Mouse (Mus musculus): Measurements from ENCODE around the gene Emid1. TPM values are rescaled to one million over a fixed set of nuclear protein-coding genes. Genes with fewer than 3 reads are reported as not detected.
A peak's percentile ranks its signal among the peaks of the same experiment; 100 is the strongest.
"Not testable (repeated sequence)": the region's sequence is repeated elsewhere in the genome, so short reads cannot be mapped to it uniquely, and the experiment has no call there.

Gene Emid1
- polyA plus RNA-seq, 1 experiment from 2014 or later = 16.4 TPM

GRCm38 (mm10) chr11:5091706-5092105, 60.4 kb downstream of the Emid1 start:
- Histone ChIP-seq H3K4me3 (replicated peaks) (no peak overlapping the region), H3K36me3 (peaks cover 66% of the 10 kb centered on the region), H3K9me3 (no peaks in the 10 kb centered on the region), H3K27me3 (no peaks in the 10 kb centered on the region), H3K27ac (no peak overlapping the region), H3K9ac (replicated peaks) (no peak overlapping the region), H3K4me1 (replicated peaks) (peaks cover 14% of the 10 kb centered on the region), H3K4me2 (no peak overlapping the region)
- ATAC-seq (ENCODE audit: insufficient number of reproducible peaks, insufficient read depth, low FRiP score, low TSS enrichment, low read depth) = no peak
- WGBS = 56% methylated on average over 2 of the region's 2 CpGs

- H3K36me3 ChIP-seq = peaks cover 92% of the 10 kb centered on the region
- no peak overlapping the region for H3K4me2 ChIP-seq
- H3K9ac ChIP-seq (replicated peaks) = no peak overlapping the region
- 0 out of 2 replicates have a peak, but pooled peaks cover 2% of the 10 kb centered on the region for H3K4me1 ChIP-seq (replicated peaks)
- H3K27ac ChIP-seq = no peak overlapping the region
- no peak for ATAC-seq (ENCODE audit: insufficient number of reproducible peaks, insufficient read depth, low FRiP score, low TSS enrichment, low read depth)
- WGBS = 88% methylated on average over 1 of the region's 1 CpGs
- H3K27me3 ChIP-seq = no peaks in the 10 kb centered on the region
- H3K9me3 ChIP-seq = no peaks in the 10 kb centered on the region
- H3K4me3 ChIP-seq (replicated peaks) = no peak overlapping the region
Observed at GRCm38 (mm10) chr11:5089147-5089546, 62.9 kb downstream of the Emid1 start.

GRCm38 (mm10) chr11:5076843-5077242, 75.2 kb downstream of the Emid1 start:
- WGBS = 85% methylated on average over 4 of the region's 5 CpGs
- not testable (repeated sequence) for H3K4me3 ChIP-seq (replicated peaks); H3K27me3 ChIP-seq; H3K27ac ChIP-seq; H3K9me3 ChIP-seq; ATAC-seq (ENCODE audit: insufficient number of reproducible peaks, insufficient read depth, low FRiP score, low TSS enrichment, low read depth); H3K4me1 ChIP-seq (replicated peaks); H3K4me2 ChIP-seq; H3K9ac ChIP-seq (replicated peaks)
- H3K36me3 ChIP-seq = peaks cover 83% of the 10 kb centered on the region

GRCm38 (mm10) chr11:5075760-5076159, 76.3 kb downstream of the Emid1 start:
- no peak overlapping the region for H3K27ac ChIP-seq
- H3K4me2 ChIP-seq = no peak overlapping the region
- no peak overlapping the region for H3K4me3 ChIP-seq (replicated peaks)
- no peaks in the 10 kb centered on the region for H3K27me3 ChIP-seq
- no peaks in the 10 kb centered on the region for H3K4me1 ChIP-seq (replicated peaks)
- H3K9ac ChIP-seq (replicated peaks) = no peak overlapping the region
- ATAC-seq (ENCODE audit: insufficient number of reproducible peaks, insufficient read depth, low FRiP score, low TSS enrichment, low read depth) = no peak
- H3K9me3 ChIP-seq = no peaks in the 10 kb centered on the region
- H3K36me3 ChIP-seq = peaks cover 87% of the 10 kb centered on the region

- no peak overlapping the region for H3K4me2 ChIP-seq
- no peaks in the 10 kb centered on the region for H3K9me3 ChIP-seq
- no peak overlapping the region for H3K9ac ChIP-seq (replicated peaks)
- H3K27ac ChIP-seq = no peak overlapping the region
- H3K36me3 ChIP-seq = peaks cover 87% of the 10 kb centered on the region
- no peak overlapping the region for H3K4me3 ChIP-seq (replicated peaks)
- H3K4me1 ChIP-seq (replicated peaks) = no peaks in the 10 kb centered on the region
- ATAC-seq (ENCODE audit: insufficient number of reproducible peaks, insufficient read depth, low FRiP score, low TSS enrichment, low read depth) = no peak
- no peaks in the 10 kb centered on the region for H3K27me3 ChIP-seq
- 83% methylated on average over 4 of the region's 4 CpGs for WGBS
Observed at GRCm38 (mm10) chr11:5074882-5075281, 77.2 kb downstream of the Emid1 start.

GRCm38 (mm10) chr11:5068126-5068971, 83.7 kb downstream of the Emid1 start:
- Histone ChIP-seq H3K4me1 (replicated peaks) (peaks cover 16% of the 10 kb centered on the region), H3K9me3 (no peaks in the 10 kb centered on the region), H3K4me3 (replicated peaks) (no peak overlapping the region), H3K9ac (replicated peaks) (no peak overlapping the region), H3K4me2 (no peak overlapping the region), H3K27me3 (peaks cover 15% of the 10 kb centered on the region), H3K36me3 (peaks cover 54% of the 10 kb centered on the region), H3K27ac (no peak overlapping the region)
- no peak for ATAC-seq (ENCODE audit: insufficient number of reproducible peaks, insufficient read depth, low FRiP score, low TSS enrichment, low read depth)
- WGBS = 86% methylated on average over 9 of the region's 9 CpGs

- Histone ChIP-seq H3K27ac (no peak overlapping the region), H3K4me1 (replicated peaks) (peaks cover 27% of the 10 kb centered on the region), H3K4me2 (no peak overlapping the region), H3K9ac (replicated peaks) (no peak overlapping the region), H3K27me3 (peaks cover 28% of the 10 kb centered on the region), H3K36me3 (peaks cover 41% of the 10 kb centered on the region), H3K9me3 (no peaks in the 10 kb centered on the region), H3K4me3 (replicated peaks) (no peak overlapping the region)
- ATAC-seq (ENCODE audit: insufficient number of reproducible peaks, insufficient read depth, low FRiP score, low TSS enrichment, low read depth) = no peak
Observed at GRCm38 (mm10) chr11:5067063-5067462, 85.0 kb downstream of the Emid1 start.

- peaks cover 41% of the 10 kb centered on the region for H3K4me1 ChIP-seq (replicated peaks)
Observed at GRCm38 (mm10) chr11:5065056-5065821, 86.8 kb downstream of the Emid1 start, which contains the start of gene Gas2l1. Gene Gas2l1, minus strand, starts transcription at chr11:5065327.

GRCm38 (mm10) chr11:5064282-5065055, 87.6 kb downstream of the Emid1 start:
- H3K4me3 ChIP-seq (replicated peaks) = peak overlapping the region; percentile 74
- no peak for ATAC-seq (ENCODE audit: insufficient number of reproducible peaks, insufficient read depth, low FRiP score, low TSS enrichment, low read depth)
- H3K36me3 ChIP-seq = peaks cover 22% of the 10 kb centered on the region
- WGBS = 13% methylated on average over 38 of the region's 38 CpGs
- peak overlapping the region; percentile 75 for H3K9ac ChIP-seq (replicated peaks)
- peaks cover 54% of the 10 kb centered on the region for H3K27me3 ChIP-seq
- H3K4me2 ChIP-seq = peak overlapping the region; percentile 94
- H3K4me1 ChIP-seq (replicated peaks) = peaks cover 46% of the 10 kb centered on the region
- no peaks in the 10 kb centered on the region for H3K9me3 ChIP-seq
- H3K27ac ChIP-seq = no peak overlapping the region

More at GRCm38 (mm10) chr11:5065056-5065821, 86.8 kb downstream of the Emid1 start, which contains the start of gene Gas2l1:
- peaks cover 28% of the 10 kb centered on the region for H3K36me3 ChIP-seq
- peak within 1 kb of the TSS; percentile 94 for H3K4me2 ChIP-seq
- ATAC-seq (ENCODE audit: insufficient number of reproducible peaks, insufficient read depth, low FRiP score, low TSS enrichment, low read depth) = peak; percentile 69
- H3K9ac ChIP-seq (replicated peaks) = peak within 1 kb of the TSS; percentile 75
- WGBS = 0% methylated on average over 50 of the region's 50 CpGs
- H3K27me3 ChIP-seq = peaks cover 46% of the 10 kb centered on the region
- peak within 1 kb of the TSS; percentile 74 for H3K4me3 ChIP-seq (replicated peaks)
- no peaks in the 10 kb centered on the region for H3K9me3 ChIP-seq
- H3K27ac ChIP-seq = peak within 1 kb of the TSS; percentile 62

GRCm38 (mm10) chr11:5063561-5064281, 88.3 kb downstream of the Emid1 start:
- peaks cover 15% of the 10 kb centered on the region for H3K36me3 ChIP-seq
- H3K4me2 ChIP-seq = peak overlapping the region; percentile 94
- WGBS = 51% methylated on average over 31 of the region's 31 CpGs
- H3K9me3 ChIP-seq = no peaks in the 10 kb centered on the region
- H3K4me1 ChIP-seq (replicated peaks) = peaks cover 53% of the 10 kb centered on the region
- no peak for ATAC-seq (ENCODE audit: insufficient number of reproducible peaks, insufficient read depth, low FRiP score, low TSS enrichment, low read depth)
- H3K27ac ChIP-seq = no peak overlapping the region
- H3K9ac ChIP-seq (replicated peaks) = 0 out of 2 replicates have a peak overlapping the region, but pooled peaks have one; percentile 34
- peaks cover 61% of the 10 kb centered on the region for H3K27me3 ChIP-seq
- H3K4me3 ChIP-seq (replicated peaks) = peak overlapping the region; percentile 74

Data from limb, embryonic 12.5 days (tissue).